Mouse (Mus musculus) heart, embryonic 16.5 days (tissue): ENCODE measurements around the gene Aarsd1. TPM values are rescaled to one million over a fixed set of nuclear protein-coding genes. Genes with fewer than 3 reads are reported as not detected.
A peak's percentile ranks its signal among the peaks of the same experiment; 100 is the strongest.
"Not testable (repeated sequence)": the region's sequence is repeated elsewhere in the genome, so short reads cannot be mapped to it uniquely, and the experiment has no call there.

Experiments
- ATAC-seq: fragments of 200-750 bp; cut with Nextera tagmentation; replicated peaks from 2 replicates; pipeline ENCODE4 v1.8.0; 2017; ENCODE audit warnings: moderate number of reproducible peaks; ENCODE audit not compliant: insufficient read depth, low FRiP score; ENCODE audit errors: extremely low read depth
- H3K27ac ChIP-seq: fragments of 300-500 bp; sonication (generic); 2 replicates; pipeline ENCODE4 v1.5.1; 2014; ENCODE audit warnings: mild to moderate bottlenecking, low read length, control low read depth, moderate library complexity
- H3K27me3 ChIP-seq: fragments of 300-500 bp; sonication (generic); 2 replicates; pipeline ENCODE4 v1.6.1; 2014; ENCODE audit warnings: low read length, mixed read lengths; ENCODE audit not compliant: control insufficient read depth, insufficient read depth
- H3K36me3 ChIP-seq: fragments of 300-500 bp; sonication (generic); 2 replicates; pipeline ENCODE4 v1.6.1; 2014; ENCODE audit not compliant: control insufficient read depth, insufficient read depth
- H3K4me1 ChIP-seq: fragments of 300-500 bp; sonication (generic); 2 replicates; pipeline ENCODE4 v1.6.1; 2014; ENCODE audit warnings: low read length, mixed read lengths; ENCODE audit not compliant: control insufficient read depth, insufficient read depth
- H3K4me2 ChIP-seq: fragments of 300-500 bp; sonication (generic); 2 replicates; pipeline ENCODE4 v1.6.1; 2014; ENCODE audit warnings: low read depth, mild to moderate bottlenecking, control low read depth, low read length
- H3K4me3 ChIP-seq: fragments of 300-500 bp; sonication (generic); 2 replicates; pipeline ENCODE4 v1.5.1; 2014; ENCODE audit warnings: mild to moderate bottlenecking, control low read depth, low read length
- H3K9ac ChIP-seq: fragments of 300-500 bp; sonication (generic); 2 replicates; pipeline ENCODE4 v1.6.1; 2014; ENCODE audit warnings: low read length, control low read depth
- H3K9me3 ChIP-seq: fragments of 300-500 bp; sonication (generic); replicated peaks from 2 replicates; pipeline ENCODE4 v1.6.1; 2016; ENCODE audit warnings: low read length; ENCODE audit not compliant: control insufficient read depth
- whole genome bisulfite sequencing: fragments of 180-500 bp; shearing (Covaris S2); extraction: QIAGEN DNeasy Blood & Tissue Kit; methylation state at CpG from one replicate; pipeline ENCODE4 v1.1.7; 2014; 5-methylcytosine and 5-hydroxymethylcytosine counted together
- polyA plus RNA-seq: library from polyadenylated mRNA; unstranded; fragments of >200 nt; fragmentation: Nextera tagmentation; extraction: Ambion mirVana; gene quantifications from 2 replicates; pipeline ENCODE4 v1.2.1, GENCODE M21; 2015

The Aarsd1 gene
- polyA plus RNA-seq = 42.8 and 44.6 TPM in 2 replicates

DNA sequence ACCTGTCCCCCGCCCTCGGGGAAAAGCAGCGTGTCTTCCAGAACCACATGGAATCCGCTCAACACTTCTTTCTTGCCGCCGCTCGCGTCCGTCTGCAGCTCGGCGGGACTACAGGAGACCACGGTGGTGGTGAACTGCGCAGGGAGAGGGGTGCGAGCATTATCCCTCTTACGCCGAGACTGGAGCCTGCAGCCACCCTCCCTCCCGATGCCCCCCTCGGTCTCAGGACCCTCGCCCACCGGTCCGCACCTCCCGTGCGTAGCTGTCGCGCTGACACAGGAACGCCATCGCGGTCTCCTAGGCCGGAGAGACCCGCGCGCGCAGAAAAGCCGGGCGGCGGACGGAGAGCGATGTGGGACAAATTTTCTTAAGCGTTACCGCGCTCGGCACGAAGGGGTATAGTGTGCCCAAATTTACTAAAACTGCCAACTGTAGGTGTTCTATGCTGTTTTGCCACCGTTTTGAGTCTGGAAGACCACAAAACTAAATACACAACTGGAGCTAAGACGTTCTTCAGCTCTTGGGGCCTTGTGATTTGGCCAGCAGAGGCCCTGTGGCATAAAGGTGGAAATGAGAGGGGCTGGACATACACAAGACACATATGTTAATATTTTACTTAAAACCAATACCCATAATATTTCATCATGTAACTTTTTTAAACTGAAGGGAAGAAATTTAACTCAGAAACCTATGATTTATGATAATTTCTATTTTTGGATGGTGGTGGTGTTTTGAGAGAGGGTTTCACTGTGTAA, at the start of gene Aarsd1:
Gene Aarsd1, minus strand, starts transcription at position 515 of the 755 bp plus-strand sequence.
- H3K36me3 ChIP-seq = peaks cover 8% of the 10 kb centered on the region; the same call in 1 of the 2 replicates
- WGBS = under 1% methylated on average over 45 of the region's 45 CpGs
- H3K4me2 ChIP-seq = peak within 1 kb of the TSS; percentile 67
- peaks cover 7% of the 10 kb centered on the region for H3K4me1 ChIP-seq
- H3K27me3 ChIP-seq = no peaks in the 10 kb centered on the region
- peak within 1 kb of the TSS; percentile 66 for H3K27ac ChIP-seq
- H3K9me3 ChIP-seq = no peaks in the 10 kb centered on the region
- H3K4me3 ChIP-seq = peak within 1 kb of the TSS; percentile 82
- peak; percentile 78 for ATAC-seq
- peak within 1 kb of the TSS; percentile 84 for H3K9ac ChIP-seq

DNA sequence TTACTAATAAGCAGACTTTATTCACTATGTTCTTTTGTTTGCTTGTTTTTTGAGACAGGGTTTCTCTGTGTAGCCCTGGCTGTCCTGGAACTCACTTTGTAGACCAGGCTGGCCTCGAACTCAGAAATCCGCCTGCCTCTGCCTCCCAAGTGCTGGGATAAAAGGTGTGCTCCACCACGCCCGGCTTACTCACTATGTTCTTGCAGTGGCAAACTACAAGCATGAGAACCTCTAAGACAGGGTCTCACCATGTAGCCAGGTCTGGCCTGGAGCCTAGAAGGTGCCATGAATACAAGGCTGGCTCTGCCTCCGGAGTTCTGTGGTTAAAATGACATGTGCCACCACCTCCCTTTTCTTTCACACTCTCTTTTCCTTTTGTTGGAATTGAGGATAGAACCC, 49.1 kb upstream of the Aarsd1 start:
- H3K27me3 ChIP-seq, H3K9me3 ChIP-seq, H3K36me3 ChIP-seq, H3K27ac ChIP-seq, ATAC-seq: not testable (repeated sequence)
- Histone ChIP-seq H3K9ac (peak overlapping the region; percentile 87), H3K4me2 (peak overlapping the region; percentile 93), H3K4me1 (peaks cover 30% of the 10 kb centered on the region), H3K4me3 (peak overlapping the region; percentile 88)
- WGBS = 51% methylated on average over 5 of the region's 5 CpGs

DNA sequence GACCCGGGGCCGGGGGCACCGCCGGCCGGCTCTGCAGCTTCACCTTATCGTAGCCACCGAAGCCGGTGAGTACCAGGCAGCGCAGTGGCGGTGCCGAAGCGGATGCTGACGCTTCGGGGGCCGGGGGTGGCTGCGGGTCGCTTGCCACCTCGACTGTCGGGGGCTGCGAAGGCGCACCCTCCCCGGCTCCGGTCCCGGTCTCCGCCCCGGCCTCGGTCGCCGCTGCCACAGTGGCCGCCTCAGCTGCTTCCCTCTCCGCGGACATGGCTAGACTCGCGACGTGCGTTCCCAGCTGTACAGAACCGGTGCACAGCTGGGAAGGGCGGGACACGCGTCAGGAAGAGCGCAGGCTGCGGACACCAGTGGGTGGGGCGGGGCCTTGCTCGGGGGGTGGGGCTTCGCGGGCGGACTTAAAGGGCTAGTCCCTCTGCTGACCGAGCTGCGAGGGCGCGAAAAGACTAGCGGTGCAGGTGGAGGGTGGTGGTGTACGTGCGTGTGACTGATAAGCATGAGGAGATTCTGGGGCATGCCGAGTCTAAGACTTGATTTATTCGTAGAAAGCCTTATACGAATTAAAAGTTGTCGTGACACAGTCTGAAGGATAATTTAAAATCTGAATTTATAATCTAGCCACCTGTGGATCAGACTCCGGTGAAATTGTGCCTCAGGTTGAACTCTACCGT, 48.6 kb upstream of the Aarsd1 start, which contains the start of gene Vat1:
Gene Vat1, minus strand, starts transcription at position 362 of the 683 bp plus-strand sequence.
- H3K27me3 ChIP-seq = no peaks in the 10 kb centered on the region
- H3K4me1 ChIP-seq = peaks cover 30% of the 10 kb centered on the region
- H3K4me3 ChIP-seq = peak within 1 kb of the TSS; percentile 88
- H3K9ac ChIP-seq = peak within 1 kb of the TSS; percentile 87
- H3K27ac ChIP-seq = peak within 1 kb of the TSS; percentile 88
- ATAC-seq = peak; percentile 74
- no peaks in the 10 kb centered on the region for H3K9me3 ChIP-seq
- WGBS = 2% methylated on average over 57 of the region's 60 CpGs
- peak within 1 kb of the TSS; percentile 93 for H3K4me2 ChIP-seq
- peaks cover 10% of the 10 kb centered on the region; the same call in 1 of the 2 replicates for H3K36me3 ChIP-seq

DNA sequence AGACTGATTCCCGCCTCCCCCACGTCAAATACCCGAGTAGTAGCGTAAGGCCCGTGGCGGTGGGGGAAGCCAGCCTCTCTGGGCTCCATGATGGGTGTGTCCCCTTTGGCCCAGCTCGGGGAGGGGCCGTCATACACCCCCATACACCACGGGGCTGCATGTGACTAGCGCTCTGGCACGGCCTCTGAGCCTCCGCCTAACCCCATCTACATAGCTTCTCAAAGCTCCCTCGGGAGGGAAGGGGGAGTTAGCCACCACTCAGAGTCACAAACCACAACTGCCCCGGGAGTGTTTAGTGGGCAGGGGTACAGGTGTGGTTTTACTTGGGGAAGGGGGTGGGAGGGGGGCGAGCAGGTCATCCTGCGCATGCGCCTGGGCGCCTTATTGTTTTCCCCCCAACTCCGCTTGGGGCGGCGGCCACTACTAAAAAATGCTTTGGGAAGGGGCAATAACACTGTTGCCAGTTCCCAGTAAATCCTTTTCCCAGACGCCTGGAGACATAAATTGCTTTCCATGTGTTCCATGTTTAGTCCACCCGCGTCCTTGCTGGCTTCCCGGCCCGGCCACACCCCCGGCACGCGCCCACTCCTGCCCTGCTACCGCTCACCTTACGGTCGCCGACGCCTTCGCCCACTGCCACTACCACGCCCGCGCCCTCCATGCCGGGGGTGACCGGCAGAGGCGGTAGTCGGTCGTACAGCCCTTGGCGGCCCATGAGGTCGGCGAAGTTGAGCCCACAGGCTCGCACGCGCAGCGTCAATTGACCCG, 47.9 kb upstream of the Aarsd1 start:
- peak overlapping the region; percentile 88 for H3K27ac ChIP-seq
- H3K4me3 ChIP-seq = peak overlapping the region; percentile 88
- peak overlapping the region; percentile 87 for H3K9ac ChIP-seq
- peaks cover 30% of the 10 kb centered on the region for H3K4me1 ChIP-seq
- WGBS = under 1% methylated on average over 51 of the region's 51 CpGs
- peak; percentile 33; the same call in 1 of the 2 replicates for ATAC-seq
- no peaks in the 10 kb centered on the region for H3K9me3 ChIP-seq
- no peaks in the 10 kb centered on the region for H3K27me3 ChIP-seq
- H3K4me2 ChIP-seq = peak overlapping the region; percentile 93
- H3K36me3 ChIP-seq = peaks cover 11% of the 10 kb centered on the region

DNA sequence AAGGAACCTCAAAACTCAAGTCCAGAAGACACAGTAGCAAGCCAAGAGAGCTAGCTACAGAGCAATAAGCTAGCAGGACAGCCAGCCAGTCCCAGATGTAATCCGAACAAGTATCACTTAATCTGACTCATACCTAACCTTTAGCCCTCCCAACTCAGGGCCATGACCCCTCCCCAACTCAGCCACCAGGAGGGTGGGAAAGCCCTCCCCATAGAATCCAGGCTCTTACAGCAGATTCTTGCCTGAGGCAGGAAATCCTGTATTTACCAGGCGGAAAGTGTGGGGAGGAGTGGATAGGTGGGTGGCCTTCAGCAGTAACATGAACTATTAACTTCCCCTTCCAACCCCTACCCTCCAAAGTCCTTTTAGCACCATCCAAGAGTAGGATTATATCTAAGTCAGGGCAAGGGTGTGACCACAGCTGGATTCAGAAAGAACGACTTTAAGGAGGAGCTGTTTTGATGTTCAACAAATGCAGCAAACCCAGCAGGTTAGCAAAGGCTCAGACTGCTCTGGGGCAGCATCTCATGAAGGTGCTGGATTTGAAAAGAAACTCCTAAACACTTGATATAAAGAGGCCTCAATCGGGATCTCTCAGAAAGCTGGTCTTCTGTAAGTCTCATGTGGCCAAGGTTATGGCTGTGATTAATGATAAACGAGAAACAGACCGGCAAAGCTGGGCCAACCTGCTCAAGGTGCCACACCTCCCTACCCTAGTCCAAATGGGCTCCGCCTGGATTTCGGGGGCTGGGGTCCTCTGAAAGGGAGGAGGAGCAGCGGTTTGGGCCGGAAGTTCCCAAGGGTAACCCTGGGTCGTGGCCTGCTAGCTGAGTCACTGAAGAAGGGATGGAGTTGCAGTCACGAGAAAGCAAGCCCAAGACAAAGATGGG, 47.0 kb upstream of the Aarsd1 start, which contains the start of gene Rnd2:
Gene Rnd2, plus strand, starts transcription at position 789 of the 890 bp plus-strand sequence.
- peaks cover 30% of the 10 kb centered on the region for H3K4me1 ChIP-seq
- H3K4me2 ChIP-seq = peak within 1 kb of the TSS; percentile 93
- peak within 1 kb of the TSS; percentile 88 for H3K27ac ChIP-seq
- 13% methylated on average over 12 of the region's 12 CpGs for WGBS
- H3K9me3 ChIP-seq = no peaks in the 10 kb centered on the region
- H3K4me3 ChIP-seq = peak within 1 kb of the TSS; percentile 88
- peaks cover 14% of the 10 kb centered on the region for H3K36me3 ChIP-seq
- peak within 1 kb of the TSS; percentile 87 for H3K9ac ChIP-seq
- H3K27me3 ChIP-seq = no peaks in the 10 kb centered on the region
- ATAC-seq = no peak

DNA sequence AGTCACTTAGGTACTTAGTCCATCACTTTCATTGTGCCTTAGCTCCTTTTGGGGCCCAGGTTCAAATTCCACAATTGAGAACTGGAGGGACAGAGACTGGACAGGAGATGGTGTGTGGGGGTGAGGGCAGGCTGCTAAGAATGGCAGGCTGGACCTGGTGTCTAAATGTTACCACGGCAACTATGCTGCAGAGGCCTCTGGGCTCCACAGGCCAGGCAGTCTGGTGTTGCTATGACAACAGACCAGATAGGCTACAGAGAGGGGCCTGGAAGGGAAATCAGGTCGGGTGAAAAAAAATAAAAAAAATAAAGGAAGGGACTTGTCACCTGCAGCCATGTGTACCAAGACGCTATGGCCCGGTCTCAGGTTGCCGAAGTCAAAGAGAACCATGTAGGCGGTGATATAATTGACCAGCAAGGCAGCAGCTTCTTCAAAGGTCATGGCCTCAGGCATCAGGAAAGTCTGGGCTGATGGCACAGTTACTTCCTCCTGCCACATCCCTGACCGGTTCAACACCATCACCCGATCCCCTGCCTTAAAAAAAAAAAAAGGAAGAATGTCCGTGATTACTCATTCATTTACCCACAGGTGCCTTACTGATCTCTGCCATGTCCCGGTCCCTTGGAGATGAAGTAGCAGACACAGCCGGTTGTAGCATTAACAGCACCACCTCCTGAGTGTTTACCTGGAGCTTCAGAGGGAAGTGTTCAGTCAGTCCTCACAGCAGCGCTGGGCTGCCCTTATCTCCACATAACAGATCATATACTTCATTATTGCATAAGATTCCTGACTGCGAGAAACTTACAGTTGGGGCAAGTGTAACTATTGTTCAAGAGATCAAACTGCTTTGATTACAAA, 45.4 kb upstream of the Aarsd1 start:
- Histone ChIP-seq H3K4me3 (no peak overlapping the region), H3K36me3 (peaks cover 17% of the 10 kb centered on the region), H3K4me2 (no peak overlapping the region), H3K9ac (no peak overlapping the region), H3K4me1 (peaks cover 25% of the 10 kb centered on the region), H3K9me3 (no peaks in the 10 kb centered on the region), H3K27me3 (no peaks in the 10 kb centered on the region), H3K27ac (no peak overlapping the region)
- no peak for ATAC-seq
- 42% methylated on average over 13 of the region's 13 CpGs for WGBS

DNA sequence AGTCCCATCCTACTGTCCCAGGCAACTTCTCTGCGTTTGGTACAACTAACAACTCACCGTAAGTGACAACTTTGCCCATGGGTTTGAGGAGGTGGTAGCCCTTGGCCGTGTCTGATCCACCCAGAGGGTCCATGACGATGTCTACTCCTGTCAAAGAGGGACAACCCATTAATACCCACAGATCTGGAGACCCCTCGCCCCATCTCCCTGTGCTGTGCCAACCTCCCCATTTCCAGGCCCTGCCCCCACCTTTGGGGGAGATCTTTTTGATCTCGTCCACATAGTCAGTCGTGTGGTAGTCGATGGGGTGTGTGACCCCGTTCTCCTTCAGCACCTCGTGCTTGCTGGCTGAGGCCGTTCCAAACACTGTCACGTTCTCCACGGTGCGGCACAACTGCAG, 44.7 kb upstream of the Aarsd1 start:
- no peak overlapping the region for H3K4me2 ChIP-seq
- no peak overlapping the region for H3K4me3 ChIP-seq
- ATAC-seq = no peak
- no peak overlapping the region for H3K9ac ChIP-seq
- no peaks in the 10 kb centered on the region for H3K27me3 ChIP-seq
- WGBS = 86% methylated on average over 14 of the region's 14 CpGs
- no peak overlapping the region for H3K27ac ChIP-seq
- peaks cover 22% of the 10 kb centered on the region for H3K4me1 ChIP-seq
- no peaks in the 10 kb centered on the region for H3K9me3 ChIP-seq
- peaks cover 19% of the 10 kb centered on the region for H3K36me3 ChIP-seq
